Mouse (Mus musculus) telencephalon, adult 2 months (tissue): ENCODE results near the gene Pin4.

ENCODE experiments used
- DNase-seq: peaks from one replicate; pipeline ENCODE4 v3.0.0-alpha.2; 2011; ENCODE audit warnings: low read depth, low spot score

The Pin4 gene

GRCm38 (mm10) chrX:102156618-102157422, 37.6 kb downstream of the Pin4 start, which contains the start of gene Ercc6l:
Ercc6l (minus strand) TSS chrX:102157091.
- DNase-seq, result peak; percentile 81

DNA sequence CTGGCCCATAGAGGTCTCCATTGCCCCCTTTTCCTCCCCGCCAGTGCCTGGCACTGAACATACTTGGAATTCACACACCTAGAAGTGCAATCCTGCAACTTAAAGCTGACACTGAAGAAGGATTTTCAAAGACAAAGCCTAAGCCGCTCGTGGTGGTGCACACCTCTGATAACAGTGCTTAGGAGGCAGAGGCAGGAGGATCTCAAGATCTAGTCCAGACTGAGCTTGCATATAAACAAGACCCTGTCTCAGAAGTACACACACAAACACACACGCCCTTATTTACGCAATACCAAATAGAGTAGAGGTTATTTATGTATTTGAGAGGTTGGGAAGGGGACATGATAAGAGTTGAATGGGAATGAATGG, 38.2 kb downstream of the Pin4 start:
- DNase-seq, result no peak

DNA sequence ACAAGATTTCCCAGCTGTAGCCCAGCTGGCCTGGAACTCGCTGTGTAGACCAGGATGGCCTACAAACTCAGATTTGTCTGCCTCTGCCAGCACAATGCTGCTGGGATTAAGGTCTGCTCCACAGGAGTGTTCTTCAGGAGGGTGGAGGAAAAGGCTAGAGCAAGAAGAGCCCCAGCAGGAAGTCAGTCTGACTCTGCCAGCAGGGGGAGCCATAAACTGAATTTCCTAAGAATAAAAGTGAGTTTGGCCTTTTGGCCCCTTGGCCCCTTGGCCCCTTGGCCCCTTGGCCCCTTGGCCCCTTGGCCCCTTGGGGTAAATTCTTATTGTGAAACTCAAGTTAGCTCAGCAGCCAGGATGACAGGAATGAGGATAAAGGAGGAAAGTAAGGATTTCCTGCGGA, 40.5 kb downstream of the Pin4 start:
- DNase-seq, result no peak

DNA sequence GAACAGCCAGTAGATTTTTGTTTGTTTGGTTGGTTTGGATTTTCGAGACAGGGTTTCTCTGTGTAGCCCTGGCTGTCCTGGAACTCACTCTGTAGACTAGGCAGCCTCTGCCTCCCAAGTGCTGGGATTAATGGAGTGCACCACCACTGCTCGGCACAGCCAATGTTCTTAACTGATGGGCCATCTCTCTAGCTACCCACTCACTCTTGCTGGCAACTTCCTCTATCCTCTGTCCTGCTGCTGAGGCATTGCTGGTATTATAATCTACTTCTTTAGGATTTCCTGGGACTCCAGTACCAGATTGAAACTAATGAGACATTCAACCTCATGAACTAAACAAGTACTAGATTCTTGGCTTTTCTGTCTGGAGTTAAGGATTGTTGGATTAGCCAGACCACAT, 41.3 kb downstream of the Pin4 start:
- no peak for DNase-seq

DNA sequence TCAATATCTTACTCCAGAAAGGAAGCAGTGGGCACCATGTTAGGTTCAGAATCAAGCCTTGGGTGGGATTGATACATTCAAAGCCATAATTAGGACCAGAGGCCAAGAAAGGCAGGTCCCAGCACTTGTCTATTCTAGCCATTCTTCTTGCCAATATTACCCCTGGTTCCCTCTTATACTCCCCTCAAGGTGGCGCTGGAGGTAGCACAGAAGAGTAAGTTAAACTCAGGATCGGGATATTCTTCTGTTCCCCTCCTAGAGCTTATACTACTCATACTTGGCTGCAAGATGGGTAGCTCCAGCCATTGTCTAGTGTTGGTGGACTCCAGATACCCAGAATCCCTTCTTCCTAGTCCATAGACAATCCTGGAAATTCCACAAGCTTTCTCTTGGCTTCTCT, 43.8 kb downstream of the Pin4 start:
- no peak for DNase-seq

GRCm38 (mm10) chrX:102163529-102163928, 44.3 kb downstream of the Pin4 start:
- DNase-seq, result no peak

GRCm38 (mm10) chrX:102166521-102166920, 47.3 kb downstream of the Pin4 start:
- no peak for DNase-seq

GRCm38 (mm10) chrX:102166986-102167385, 47.7 kb downstream of the Pin4 start:
- no peak for DNase-seq

DNA sequence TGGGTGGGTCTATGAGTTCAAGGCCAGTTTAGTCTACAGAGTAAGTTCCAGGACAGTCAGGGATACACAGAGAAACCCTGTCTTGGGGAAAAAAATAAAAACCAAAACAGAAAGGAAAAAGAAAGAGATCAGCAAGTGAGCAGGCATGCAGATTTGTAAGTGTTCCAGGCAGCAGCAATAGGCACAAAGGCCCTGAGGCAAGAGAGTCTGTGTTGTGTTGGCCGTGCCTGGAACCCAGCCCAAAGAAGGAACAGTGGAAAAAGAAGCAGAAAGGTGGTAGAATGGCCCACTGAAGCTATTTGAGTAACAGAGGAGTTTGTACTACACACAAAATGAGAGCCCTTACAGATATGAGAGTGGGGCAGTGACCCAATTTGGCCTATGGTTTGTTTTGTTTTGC, 50.5 kb downstream of the Pin4 start:
- no peak for DNase-seq

DNA sequence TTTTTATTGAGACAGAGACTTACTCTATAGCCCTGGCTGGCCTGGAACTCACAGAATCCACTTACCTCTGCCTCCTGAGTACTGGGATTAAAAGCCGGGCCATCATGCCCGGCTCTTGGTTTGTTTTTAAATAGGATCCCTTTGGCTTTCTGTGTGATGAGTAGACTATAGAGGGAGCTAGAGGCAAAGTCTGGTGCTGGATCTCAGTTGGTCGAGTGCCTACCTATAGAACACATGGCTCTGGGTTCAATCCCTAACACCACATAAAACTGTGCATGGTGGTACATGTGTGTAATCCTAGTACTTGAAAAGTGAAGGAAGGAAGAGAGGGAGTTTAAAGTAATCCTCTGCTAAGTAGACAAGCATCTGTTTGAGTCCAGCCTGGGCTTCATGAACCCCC, 50.9 kb downstream of the Pin4 start:
- DNase-seq, result no peak

- no peak for DNase-seq
Measured at GRCm38 (mm10) chrX:102170900-102171299, 51.7 kb downstream of the Pin4 start.

DNA sequence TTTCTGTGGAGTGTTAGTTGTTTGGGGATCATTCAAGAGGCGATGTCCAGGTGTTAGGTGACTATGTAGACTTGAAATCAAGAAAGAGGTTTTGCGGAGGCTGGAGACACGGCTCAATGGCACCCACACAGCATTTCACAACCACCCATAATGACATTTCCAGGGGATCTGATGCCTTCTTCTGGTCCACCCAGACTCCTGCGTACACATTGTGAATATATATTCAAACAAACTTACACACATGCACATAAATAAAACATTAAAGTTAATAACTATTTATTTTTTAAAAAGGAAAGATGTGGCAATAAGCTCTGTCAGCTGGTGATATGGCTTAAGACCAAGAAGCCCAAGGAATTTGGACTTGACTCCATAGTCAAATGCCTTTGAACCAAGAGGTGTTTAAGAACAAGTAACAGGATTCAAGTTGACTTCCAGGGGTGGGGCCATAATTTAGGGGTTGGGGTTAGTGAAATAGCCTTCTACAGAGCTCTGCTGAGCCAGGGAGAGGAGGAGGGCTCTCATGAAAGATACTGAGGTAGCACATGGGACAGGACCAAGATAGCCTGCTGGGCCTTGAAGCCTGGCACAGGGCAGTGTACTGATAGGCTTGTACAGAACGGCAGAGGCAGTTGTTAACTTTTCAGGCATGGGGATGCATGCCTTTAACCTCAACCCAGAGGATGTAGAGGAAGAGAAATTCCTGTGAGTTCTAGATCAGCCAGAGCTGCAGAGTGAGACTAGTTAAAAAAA, 56.5 kb downstream of the Pin4 start:
- no peak for DNase-seq
